Mouse (Mus musculus) liver, adult (tissue): ENCODE results near the gene Slc30a9.

Source experiments
- GATA4 ChIP-seq: IDR thresholded peaks from 2 replicates; pipeline ENCODE4 v1.6.1; 2014; ENCODE audit warnings: mild to moderate bottlenecking, low read length; ENCODE audit not compliant: insufficient replicate concordance

The Slc30a9 gene

GRCm38 (mm10) chr5:67301722-67302331 is 4.9 kb upstream of the Slc30a9 start:
- no peak for TF ChIP-seq GATA4

- no peak for TF ChIP-seq GATA4
Observed at GRCm38 (mm10) chr5:67303816-67304215, 2.9 kb upstream of the Slc30a9 start.

GRCm38 (mm10) chr5:67307659-67308222 is 986 bp downstream of the Slc30a9 start:
- TF ChIP-seq GATA4, result no peak

GRCm38 (mm10) chr5:67311811-67312521 is 5.2 kb downstream of the Slc30a9 start:
- no peak for TF ChIP-seq GATA4

- TF ChIP-seq GATA4, result no peak
Observed at GRCm38 (mm10) chr5:67312522-67312851, 5.7 kb downstream of the Slc30a9 start.

- TF ChIP-seq GATA4, result no peak
Observed at GRCm38 (mm10) chr5:67321656-67322268, 15.0 kb downstream of the Slc30a9 start.

GRCm38 (mm10) chr5:67324032-67324431 is 17.3 kb downstream of the Slc30a9 start:
- TF ChIP-seq GATA4, result no peak

GRCm38 (mm10) chr5:67340811-67341210 is 34.1 kb downstream of the Slc30a9 start:
- TF ChIP-seq GATA4, result no peak

- TF ChIP-seq GATA4, result no peak
Observed at GRCm38 (mm10) chr5:67347060-67347459, 40.3 kb downstream of the Slc30a9 start.

GRCm38 (mm10) chr5:67348949-67349348 is 42.2 kb downstream of the Slc30a9 start:
- TF ChIP-seq GATA4, result no peak

GRCm38 (mm10) chr5:67362316-67362715 is 55.6 kb downstream of the Slc30a9 start:
- no peak for TF ChIP-seq GATA4

GRCm38 (mm10) chr5:67362931-67363330 is 56.2 kb downstream of the Slc30a9 start:
- TF ChIP-seq GATA4, result no peak

GRCm38 (mm10) chr5:67377044-67377621 is 70.4 kb downstream of the Slc30a9 start:
- no peak for TF ChIP-seq GATA4

GRCm38 (mm10) chr5:67381690-67382089 is 74.9 kb downstream of the Slc30a9 start:
- TF ChIP-seq GATA4, result no peak

- no peak for TF ChIP-seq GATA4
Observed at GRCm38 (mm10) chr5:67382556-67382955, 75.8 kb downstream of the Slc30a9 start.

- TF ChIP-seq GATA4, result no peak
Observed at GRCm38 (mm10) chr5:67393951-67394350, 87.2 kb downstream of the Slc30a9 start.
